Mouse (Mus musculus): ENCODE measurements around the gene Cpne5. TPM values are rescaled to one million over a fixed set of nuclear protein-coding genes. Genes with fewer than 3 reads are reported as not detected.
"Not testable (repeated sequence)": the region's sequence is repeated elsewhere in the genome, so short reads cannot be mapped to it uniquely, and the experiment has no call there.

Cpne5 gene
- polyA plus RNA-seq, 1 experiment from 2014 or later, result 21.6 TPM

- ATAC-seq (ENCODE audit: low read depth), result no peak
- H3K27ac ChIP-seq (replicated peaks), result no peak overlapping the region
- WGBS, result 63% methylated on average over 9 of the region's 9 CpGs
- no peak overlapping the region for H3K4me2 ChIP-seq
- H3K9me3 ChIP-seq, result no peaks in the 10 kb centered on the region
- H3K4me3 ChIP-seq, result no peak overlapping the region
- H3K27me3 ChIP-seq, result no peaks in the 10 kb centered on the region
- peaks cover 70% of the 10 kb centered on the region for H3K36me3 ChIP-seq
- H3K4me1 ChIP-seq (replicated peaks), result peaks cover 38% of the 10 kb centered on the region
- H3K9ac ChIP-seq, result no peak overlapping the region
Measured at GRCm38 (mm10) chr17:29253684-29254083, 15.7 kb upstream of the Cpne5 start.

GRCm38 (mm10) chr17:29253236-29253635 is 15.3 kb upstream of the Cpne5 start:
- Histone ChIP-seq H3K4me1 (replicated peaks) (peaks cover 33% of the 10 kb centered on the region), H3K9me3 (no peaks in the 10 kb centered on the region), H3K4me3 (no peak overlapping the region), H3K27ac (replicated peaks) (no peak overlapping the region), H3K36me3 (peaks cover 66% of the 10 kb centered on the region), H3K9ac (no peak overlapping the region), H3K4me2 (no peak overlapping the region), H3K27me3 (no peaks in the 10 kb centered on the region)
- ATAC-seq (ENCODE audit: low read depth), result no peak
- 92% methylated on average over 2 of the region's 2 CpGs for WGBS

GRCm38 (mm10) chr17:29251608-29252390 is 13.8 kb upstream of the Cpne5 start:
- peaks cover 51% of the 10 kb centered on the region for H3K36me3 ChIP-seq
- WGBS, result 72% methylated on average over 15 of the region's 15 CpGs
- no peak for ATAC-seq (ENCODE audit: low read depth)

GRCm38 (mm10) chr17:29251006-29251405 is 13.0 kb upstream of the Cpne5 start:
- not testable (repeated sequence) for H3K4me3 ChIP-seq; H3K9me3 ChIP-seq; H3K4me2 ChIP-seq; ATAC-seq (ENCODE audit: low read depth); H3K27me3 ChIP-seq
- 82% methylated on average over 14 of the region's 14 CpGs for WGBS
- peaks cover 34% of the 10 kb centered on the region for H3K4me1 ChIP-seq (replicated peaks)
- 0 out of 2 replicates have a peak overlapping the region, but pooled peaks have one; percentile 22 for H3K9ac ChIP-seq
- H3K36me3 ChIP-seq, result peaks cover 47% of the 10 kb centered on the region
- peak overlapping the region; percentile 79 for H3K27ac ChIP-seq (replicated peaks)

More at GRCm38 (mm10) chr17:29251608-29252390, 13.8 kb upstream of the Cpne5 start:
- H3K4me3 ChIP-seq, result no peak overlapping the region
- H3K4me2 ChIP-seq, result no peak overlapping the region
- no peaks in the 10 kb centered on the region for H3K27me3 ChIP-seq
- no peaks in the 10 kb centered on the region for H3K9me3 ChIP-seq
- peaks cover 32% of the 10 kb centered on the region for H3K4me1 ChIP-seq (replicated peaks)
- 0 out of 2 replicates have a peak overlapping the region, but pooled peaks have one; percentile 22 for H3K9ac ChIP-seq
- H3K27ac ChIP-seq (replicated peaks), result peak overlapping the region; percentile 79

GRCm38 (mm10) chr17:29249512-29249911 is 11.5 kb upstream of the Cpne5 start:
- H3K36me3 ChIP-seq, result peaks cover 34% of the 10 kb centered on the region
- H3K9me3 ChIP-seq, result no peaks in the 10 kb centered on the region
- H3K4me3 ChIP-seq, result no peak overlapping the region
- peaks cover 47% of the 10 kb centered on the region for H3K4me1 ChIP-seq (replicated peaks)
- 54% methylated on average over 9 of the region's 9 CpGs for WGBS
- H3K9ac ChIP-seq, result no peak overlapping the region
- no peak overlapping the region for H3K4me2 ChIP-seq
- no peak for ATAC-seq (ENCODE audit: low read depth)
- no peak overlapping the region for H3K27ac ChIP-seq (replicated peaks)
- H3K27me3 ChIP-seq, result no peaks in the 10 kb centered on the region

- no peaks in the 10 kb centered on the region for H3K27me3 ChIP-seq
- 81% methylated on average over 13 of the region's 13 CpGs for WGBS
- H3K9me3 ChIP-seq, result no peaks in the 10 kb centered on the region
- no peak overlapping the region for H3K4me2 ChIP-seq
- no peak overlapping the region for H3K27ac ChIP-seq (replicated peaks)
- H3K4me1 ChIP-seq (replicated peaks), result peaks cover 55% of the 10 kb centered on the region
- no peak overlapping the region for H3K4me3 ChIP-seq
- ATAC-seq (ENCODE audit: low read depth), result no peak
- H3K9ac ChIP-seq, result no peak overlapping the region
- H3K36me3 ChIP-seq, result peaks cover 29% of the 10 kb centered on the region
Measured at GRCm38 (mm10) chr17:29247881-29248280, 9.9 kb upstream of the Cpne5 start.

GRCm38 (mm10) chr17:29246602-29247001 is 8.6 kb upstream of the Cpne5 start:
- 31% methylated on average over 5 of the region's 5 CpGs for WGBS
- Histone ChIP-seq H3K4me2 (no peak overlapping the region), H3K36me3 (peaks cover 19% of the 10 kb centered on the region), H3K4me3 (no peak overlapping the region), H3K27me3 (no peaks in the 10 kb centered on the region), H3K27ac (replicated peaks) (peak overlapping the region; percentile 10), H3K9ac (no peak overlapping the region), H3K4me1 (replicated peaks) (peaks cover 51% of the 10 kb centered on the region), H3K9me3 (no peaks in the 10 kb centered on the region)
- 0 out of 2 replicates have a peak, but pooled peaks have one; percentile 10 for ATAC-seq (ENCODE audit: low read depth)

- ATAC-seq (ENCODE audit: low read depth), result no peak
Measured at GRCm38 (mm10) chr17:29245725-29246124, 7.8 kb upstream of the Cpne5 start.

GRCm38 (mm10) chr17:29244912-29245311 is 6.9 kb upstream of the Cpne5 start:
- Histone ChIP-seq H3K27ac (replicated peaks) (peak overlapping the region; percentile 74), H3K9me3 (no peaks in the 10 kb centered on the region), H3K4me3 (no peak overlapping the region), H3K4me2 (no peak overlapping the region; the same call in 1 of the 2 replicates), H3K36me3 (peaks cover 3% of the 10 kb centered on the region), H3K9ac (peak overlapping the region; percentile 41), H3K4me1 (replicated peaks) (peaks cover 42% of the 10 kb centered on the region), H3K27me3 (peaks cover 5% of the 10 kb centered on the region; the same call in 1 of the 2 replicates)
- ATAC-seq (ENCODE audit: low read depth), result no peak
- 13% methylated on average over 11 of the region's 12 CpGs for WGBS

More at GRCm38 (mm10) chr17:29245725-29246124, 7.8 kb upstream of the Cpne5 start:
- H3K4me3 ChIP-seq, result no peak overlapping the region
- no peaks in the 10 kb centered on the region for H3K9me3 ChIP-seq
- H3K27me3 ChIP-seq, result no peaks in the 10 kb centered on the region
- H3K27ac ChIP-seq (replicated peaks), result peak overlapping the region; percentile 74; the same call in 1 of the 2 replicates
- H3K4me1 ChIP-seq (replicated peaks), result peaks cover 42% of the 10 kb centered on the region
- WGBS, result 33% methylated on average over 7 of the region's 7 CpGs
- H3K9ac ChIP-seq, result peak overlapping the region; percentile 6
- H3K4me2 ChIP-seq, result no peak overlapping the region
- peaks cover 11% of the 10 kb centered on the region for H3K36me3 ChIP-seq

GRCm38 (mm10) chr17:29238421-29238945 is 516 bp upstream of the Cpne5 start:
- peak overlapping the region; percentile 99 for H3K4me2 ChIP-seq
- H3K27ac ChIP-seq (replicated peaks), result no peak overlapping the region
- H3K27me3 ChIP-seq, result peaks cover 37% of the 10 kb centered on the region
- no peaks in the 10 kb centered on the region for H3K36me3 ChIP-seq
- peaks cover 40% of the 10 kb centered on the region for H3K4me1 ChIP-seq (replicated peaks)
- WGBS, result 4% methylated on average over 23 of the region's 23 CpGs
- peak overlapping the region; percentile 80 for H3K9ac ChIP-seq
- peak overlapping the region; percentile 65 for H3K4me3 ChIP-seq
- H3K9me3 ChIP-seq, result no peaks in the 10 kb centered on the region
- peak; percentile 48; the same call in 1 of the 2 replicates for ATAC-seq (ENCODE audit: low read depth)

GRCm38 (mm10) chr17:29237267-29237771 is 648 bp downstream of the Cpne5 start:
- 1% methylated on average over 30 of the region's 32 CpGs for WGBS
- Histone ChIP-seq H3K27ac (replicated peaks) (no peak overlapping the region), H3K4me3 (peak overlapping the region; percentile 65), H3K9ac (peak overlapping the region; percentile 80), H3K4me2 (peak overlapping the region; percentile 99), H3K4me1 (replicated peaks) (peaks cover 28% of the 10 kb centered on the region), H3K27me3 (peaks cover 37% of the 10 kb centered on the region), H3K36me3 (no peaks in the 10 kb centered on the region), H3K9me3 (no peaks in the 10 kb centered on the region)
- no peak for ATAC-seq (ENCODE audit: low read depth)

GRCm38 (mm10) chr17:29236111-29236510 is 1.9 kb downstream of the Cpne5 start:
- peaks cover 27% of the 10 kb centered on the region for H3K4me1 ChIP-seq (replicated peaks)
- H3K9me3 ChIP-seq, result no peaks in the 10 kb centered on the region
- H3K4me3 ChIP-seq, result no peak overlapping the region
- 71% methylated on average over 7 of the region's 7 CpGs for WGBS
- no peak overlapping the region for H3K9ac ChIP-seq
- peaks cover 37% of the 10 kb centered on the region for H3K27me3 ChIP-seq
- H3K27ac ChIP-seq (replicated peaks), result no peak overlapping the region
- no peaks in the 10 kb centered on the region for H3K36me3 ChIP-seq
- no peak for ATAC-seq (ENCODE audit: low read depth)
- peak overlapping the region; percentile 99 for H3K4me2 ChIP-seq

All from neural tube, embryonic 13.5 days (tissue).